Mouse (Mus musculus) adrenal gland, postnatal 14 days (tissue): ENCODE results near the gene Ppm1d. TPM values are rescaled to one million over a fixed set of nuclear protein-coding genes. Genes with fewer than 3 reads are reported as not detected.

Experiments used
- DNase-seq: peaks from one replicate; pipeline ENCODE4 v3.0.0; 2021; ENCODE audit warnings: mixed read lengths
- long read RNA-seq, 2 experiments: library from polyadenylated mRNA; stranded (forward); transcript quantifications; one replicate each; pipeline ENCODE4 v2.0.0; 2021
- total RNA-seq: library from RNA; stranded (reverse); gene quantifications from 2 replicates; pipeline ENCODE4 v1.2.3, GENCODE M21; 2021

Ppm1d gene
- total RNA-seq: 16.6 and 19.5 TPM in 2 replicates
- long read RNA-seq, experiment 1, transcript Ppm1d-201 (6 exons, 2,899 nt): major isoform, 21 of 26 reads
- long read RNA-seq, experiment 1, partial matches to known transcripts: 0 of 26 reads
- long read RNA-seq, experiment 1, other reads (novel, unspliced or antisense): 5 of 26 reads
- long read RNA-seq, experiment 2, transcript Ppm1d-201 (6 exons, 2,899 nt): major isoform, 10 of 13 reads
- long read RNA-seq, experiment 2, partial matches to known transcripts: 0 of 13 reads
- long read RNA-seq, experiment 2, other reads (novel, unspliced or antisense): 3 of 13 reads

- peak; percentile 99 for DNase-seq
These were observed at the start of gene Ppm1d for GRCm38 (mm10) chr11:85310713-85311574. TSS of gene Ppm1d (plus strand) at chr11:85311244.

GRCm38 (mm10) chr11:85264635-85265034 lies 46.4 kb upstream of the Ppm1d start:
- no peak for DNase-seq

- DNase-seq: no peak
These were observed 43.7 kb upstream of the Ppm1d start for GRCm38 (mm10) chr11:85267393-85267792.

GRCm38 (mm10) chr11:85270631-85271030 lies 40.4 kb upstream of the Ppm1d start:
- DNase-seq: peak; percentile 74

GRCm38 (mm10) chr11:85273299-85273698 lies 37.7 kb upstream of the Ppm1d start:
- peak; percentile 40 for DNase-seq

DNA sequence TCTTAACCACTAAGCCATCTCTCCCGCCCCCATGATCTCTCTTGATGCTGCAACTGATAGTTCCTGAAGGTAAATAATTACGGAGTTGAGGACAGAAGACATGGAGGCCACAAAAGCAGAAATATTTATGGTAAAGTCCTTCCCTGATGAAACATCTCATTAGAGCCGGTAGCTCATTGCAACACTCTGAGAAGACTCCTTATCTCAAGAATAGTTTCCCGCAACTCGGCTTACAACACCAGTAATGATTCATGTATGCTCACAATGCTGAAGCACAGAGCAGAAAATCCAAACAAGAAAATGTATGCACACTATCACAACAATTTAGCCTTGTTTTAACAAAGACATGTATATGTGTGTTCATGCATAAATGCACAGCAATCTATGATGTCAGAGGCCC lies 35.9 kb upstream of the Ppm1d start:
- no peak for DNase-seq

GRCm38 (mm10) chr11:85277609-85278008 lies 33.4 kb upstream of the Ppm1d start:
- DNase-seq: no peak

GRCm38 (mm10) chr11:85278175-85278574 lies 32.9 kb upstream of the Ppm1d start:
- no peak for DNase-seq

- DNase-seq: no peak
These were observed 29.7 kb upstream of the Ppm1d start for GRCm38 (mm10) chr11:85281219-85281878.

GRCm38 (mm10) chr11:85297953-85298352 lies 13.1 kb upstream of the Ppm1d start:
- no peak for DNase-seq

DNA sequence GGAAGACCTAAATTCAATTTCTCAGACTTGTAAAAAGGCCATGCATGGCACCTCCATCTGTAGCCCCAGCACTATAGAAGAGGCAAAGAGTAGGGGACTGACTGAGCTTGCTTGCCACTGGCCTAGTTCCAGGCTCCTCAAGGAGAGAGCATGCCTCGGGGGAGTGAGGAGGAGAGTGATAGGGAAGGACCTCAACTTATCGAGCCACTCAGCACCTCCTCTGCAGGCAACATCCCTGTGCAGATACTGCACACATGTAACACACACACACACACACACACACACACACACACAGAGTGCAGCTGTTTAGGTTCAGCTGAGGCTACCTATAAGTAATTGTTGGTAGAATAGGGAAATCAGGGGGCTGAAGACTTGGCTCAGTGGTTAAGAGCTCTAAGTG lies 11.2 kb upstream of the Ppm1d start:
- no peak for DNase-seq

DNA sequence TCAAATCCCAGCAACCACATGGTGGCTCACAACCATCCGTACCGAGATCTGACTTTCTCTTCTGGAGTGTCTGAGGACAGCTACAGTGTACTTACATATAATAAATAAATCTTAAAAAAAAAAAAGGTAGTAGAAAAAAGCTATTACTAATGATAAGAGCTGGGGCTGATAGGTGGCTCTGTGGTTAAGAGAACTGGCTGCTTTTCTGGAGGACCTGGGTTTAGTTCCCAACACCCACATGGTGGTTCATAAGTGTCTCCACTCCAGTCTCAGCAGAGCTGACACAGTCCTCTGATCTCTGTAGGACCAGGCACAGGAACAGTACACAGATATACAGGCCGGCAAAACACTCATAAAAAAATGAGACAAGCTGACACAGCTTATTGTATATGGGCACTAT lies 9.9 kb upstream of the Ppm1d start:
- no peak for DNase-seq

GRCm38 (mm10) chr11:85301836-85302235 lies 9.2 kb upstream of the Ppm1d start:
- DNase-seq: no peak

GRCm38 (mm10) chr11:85306577-85307260 lies 4.3 kb upstream of the Ppm1d start:
- no peak for DNase-seq

- no peak for DNase-seq
These were observed 2.2 kb upstream of the Ppm1d start for GRCm38 (mm10) chr11:85308799-85309198.

DNA sequence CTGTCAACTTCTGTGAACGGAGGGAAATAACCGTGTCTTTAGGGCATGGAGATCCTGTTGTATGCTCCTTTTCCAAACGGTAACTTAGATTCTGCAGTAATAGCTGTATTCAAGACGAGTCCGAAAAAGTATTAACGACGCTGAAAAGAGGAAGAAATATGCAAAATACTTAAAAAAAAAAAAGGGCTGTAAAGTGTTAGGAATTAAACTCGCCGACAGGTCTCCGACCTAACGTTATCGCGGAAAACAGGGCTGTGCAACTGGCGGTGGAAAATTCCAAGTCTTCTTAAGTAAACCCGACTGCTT lies 684 bp upstream of the Ppm1d start:
- no peak for DNase-seq

DNA sequence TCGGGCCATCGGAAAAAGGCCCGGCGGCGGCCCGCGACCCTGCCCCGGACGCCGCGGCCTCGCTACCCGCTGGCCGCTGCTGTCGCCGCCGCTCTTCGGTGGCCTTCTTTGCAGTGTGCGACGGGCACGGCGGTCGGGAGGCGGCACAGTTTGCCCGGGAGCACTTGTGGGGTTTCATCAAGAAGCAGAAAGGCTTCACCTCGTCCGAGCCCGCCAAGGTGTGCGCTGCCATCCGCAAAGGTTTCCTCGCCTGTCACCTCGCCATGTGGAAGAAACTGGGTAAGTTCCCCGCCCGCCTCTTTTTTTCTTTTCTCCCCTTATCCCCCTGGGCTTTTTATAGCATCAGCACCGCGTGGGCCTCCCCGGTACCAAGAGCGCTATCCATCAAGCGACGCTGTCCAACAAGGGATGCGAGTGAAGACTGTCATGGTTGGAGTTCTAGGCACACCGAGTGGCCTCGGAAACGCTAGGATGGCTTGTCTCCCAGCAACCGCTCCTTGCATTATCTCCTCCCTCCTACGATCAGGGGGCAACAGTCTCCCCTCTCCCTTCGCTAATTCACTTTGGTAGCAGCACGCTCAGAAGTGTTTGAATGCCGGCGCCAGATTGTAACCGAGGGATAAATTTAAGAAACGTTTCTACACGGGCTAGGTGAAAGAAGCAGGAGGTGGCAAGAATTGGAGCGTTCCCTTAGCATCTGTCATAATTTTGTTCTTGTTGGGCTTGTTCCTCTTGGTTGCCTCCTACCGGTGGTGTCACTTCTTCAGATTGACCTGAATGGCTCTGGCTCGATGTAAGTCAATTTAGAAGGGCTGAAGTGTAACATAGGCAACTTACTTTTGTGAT lies 824 bp downstream of the Ppm1d start:
- peak; percentile 52 for DNase-seq

DNA sequence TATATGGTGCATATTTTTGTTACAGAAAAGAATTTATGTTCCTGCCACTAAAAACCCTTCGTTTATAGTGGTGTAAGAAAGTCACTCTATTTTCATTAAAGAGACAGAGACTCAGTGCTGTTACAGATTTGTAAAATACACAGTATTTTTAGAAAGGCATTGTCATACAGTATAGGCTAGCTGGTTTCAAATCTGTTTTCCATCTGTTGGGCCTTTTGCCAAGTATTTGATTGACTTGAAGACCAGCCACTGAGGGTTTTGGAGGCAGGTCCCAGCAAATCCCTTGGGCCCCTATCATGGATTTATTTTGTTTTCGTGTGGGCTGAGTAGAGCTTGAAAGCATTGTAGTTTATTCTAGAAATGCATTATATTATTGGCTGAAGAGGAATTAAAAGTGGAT lies 1.8 kb downstream of the Ppm1d start:
- DNase-seq: peak; percentile 82

DNA sequence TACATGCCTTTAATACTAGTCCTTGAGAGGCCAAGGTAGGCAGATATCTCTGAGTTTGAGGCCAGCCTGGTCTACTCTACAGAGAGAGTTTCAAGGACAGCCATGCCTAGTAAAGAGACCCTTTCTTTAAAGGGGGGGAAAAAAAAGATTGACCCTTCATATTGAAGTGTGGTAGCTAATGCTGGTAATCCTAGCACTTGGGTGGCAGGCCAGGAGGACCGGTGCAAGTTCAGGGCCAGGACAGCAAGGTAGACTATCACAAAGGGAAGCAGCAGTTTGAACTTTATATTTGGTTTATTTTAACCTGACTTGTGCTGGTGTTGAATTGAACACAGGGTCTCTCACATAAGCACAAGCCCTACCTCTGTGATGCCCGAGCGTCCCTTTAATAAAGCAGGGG lies 2.3 kb downstream of the Ppm1d start:
- no peak for DNase-seq

DNA sequence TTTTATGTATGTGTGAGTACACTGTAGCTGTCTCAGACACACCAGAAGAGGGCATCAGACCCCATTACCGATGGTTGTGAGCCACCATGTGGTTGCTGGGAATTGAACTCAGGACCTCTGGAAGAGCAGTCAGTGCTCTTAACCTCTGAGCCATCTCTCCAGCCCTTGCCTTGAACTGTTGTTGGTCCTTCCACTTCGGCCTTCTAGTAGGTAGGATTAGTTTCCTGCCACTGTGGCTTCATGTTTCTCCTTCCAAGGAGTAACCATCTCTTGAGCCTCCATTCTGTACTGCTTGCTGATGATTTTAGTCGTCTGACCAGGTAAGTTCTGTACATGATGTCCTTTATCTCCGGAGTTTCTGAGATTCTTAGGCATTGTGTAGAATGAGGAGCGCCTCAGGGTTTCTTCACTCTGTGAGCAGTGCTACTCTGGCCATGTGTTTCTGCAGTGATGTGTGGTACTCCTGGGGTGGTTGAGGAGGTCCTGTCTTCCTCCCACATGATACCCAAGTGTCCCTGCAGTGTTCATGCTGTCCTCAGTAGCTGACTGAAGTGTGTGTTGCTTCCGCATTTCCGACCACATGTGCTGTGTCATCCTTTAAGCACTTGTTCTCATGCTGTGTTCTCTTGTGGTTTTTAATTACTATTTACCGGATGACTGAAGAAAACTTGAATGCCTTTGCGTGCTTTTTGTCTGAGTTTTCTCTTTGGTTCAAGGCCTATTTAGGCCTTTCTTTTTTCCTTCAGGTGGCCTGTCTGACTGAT lies 12.7 kb downstream of the Ppm1d start:
- no peak for DNase-seq

GRCm38 (mm10) chr11:85328717-85329116 lies 17.7 kb downstream of the Ppm1d start:
- no peak for DNase-seq
